Mouse (Mus musculus): ENCODE results near the gene Slc25a21. TPM values are rescaled to one million over a fixed set of nuclear protein-coding genes. Genes with fewer than 3 reads are reported as not detected.
A peak's percentile ranks its signal among the peaks of the same experiment; 100 is the strongest.
"Not testable (repeated sequence)": the region's sequence is repeated elsewhere in the genome, so short reads cannot be mapped to it uniquely, and the experiment has no call there.

The Slc25a21 gene
- polyA plus RNA-seq, 1 experiment: not detected

DNA sequence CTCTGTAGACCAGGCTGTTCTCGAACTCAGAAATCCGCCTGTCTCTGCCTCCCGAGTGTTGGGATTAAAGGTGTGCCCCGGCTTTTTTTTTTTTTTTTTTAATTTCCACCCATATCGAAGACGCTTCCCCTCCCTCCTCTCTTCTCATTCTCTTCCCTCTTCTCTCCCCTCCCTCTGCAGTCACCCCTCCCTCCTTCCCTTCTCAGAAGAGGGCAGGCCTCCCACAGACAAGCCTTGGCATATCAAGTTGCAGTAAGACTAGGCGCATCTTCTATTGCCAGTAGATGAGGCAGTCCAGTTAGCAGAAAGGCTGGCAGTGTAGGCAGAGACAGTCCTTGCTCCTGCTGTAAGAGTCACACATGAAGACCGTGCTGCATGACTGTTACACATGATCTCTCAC lies 30.5 kb upstream of the Slc25a21 start:
- Histone ChIP-seq H3K4me1 (ENCODE audit: control insufficient read depth, insufficient read depth, insufficient read length, low read length) (peaks cover 3% of the 10 kb centered on the region; the same call in 1 of the 2 replicates), H3K36me3 (ENCODE audit: control insufficient read depth, insufficient read depth, low read length) (no peaks in the 10 kb centered on the region), H3K27me3 (ENCODE audit: control insufficient read depth, insufficient read depth, low read length) (no peaks in the 10 kb centered on the region), H3K27ac (ENCODE audit: insufficient read depth, low read depth, low read length) (no peak overlapping the region), H3K4me3 (ENCODE audit: low read depth, low read length) (no peak overlapping the region)
- TF ChIP-seq POLR2A (IDR thresholded peaks at IDR 0.05; ENCODE audit: low read depth, low read length) (no peak), CTCF (IDR thresholded peaks at IDR 0.05; ENCODE audit: extremely low read depth, insufficient read length, insufficient replicate concordance, low read depth, low read length) (no peak)
- WGBS: 89% methylated on average over 7 of the region's 8 CpGs

DNA sequence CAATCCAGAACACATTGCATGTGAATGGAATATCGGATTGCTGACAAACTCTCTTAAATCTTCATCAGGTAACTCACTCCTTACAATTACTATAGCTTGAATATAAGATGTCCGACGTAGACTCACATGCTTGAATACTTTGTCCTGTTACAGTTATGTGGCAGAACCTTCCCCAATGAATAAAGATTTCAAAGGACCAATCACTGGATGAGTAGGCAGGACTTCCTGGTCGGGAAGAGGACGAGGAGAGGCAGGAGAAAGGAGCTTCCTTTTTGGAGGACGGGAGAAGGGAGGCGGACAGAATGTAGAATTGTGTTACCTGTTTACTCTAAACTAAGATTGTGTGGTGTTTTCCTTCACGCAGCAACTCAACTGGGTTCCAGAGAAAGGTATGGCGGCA lies 29.1 kb upstream of the Slc25a21 start:
- TF ChIP-seq CTCF (IDR thresholded peaks at IDR 0.05; ENCODE audit: extremely low read depth, insufficient read length, insufficient replicate concordance, low read depth, low read length): no peak
- TF ChIP-seq POLR2A (IDR thresholded peaks at IDR 0.05; ENCODE audit: low read depth, low read length): no peak
- no peaks in the 10 kb centered on the region for H3K36me3 ChIP-seq (ENCODE audit: control insufficient read depth, insufficient read depth, low read length)

DNA sequence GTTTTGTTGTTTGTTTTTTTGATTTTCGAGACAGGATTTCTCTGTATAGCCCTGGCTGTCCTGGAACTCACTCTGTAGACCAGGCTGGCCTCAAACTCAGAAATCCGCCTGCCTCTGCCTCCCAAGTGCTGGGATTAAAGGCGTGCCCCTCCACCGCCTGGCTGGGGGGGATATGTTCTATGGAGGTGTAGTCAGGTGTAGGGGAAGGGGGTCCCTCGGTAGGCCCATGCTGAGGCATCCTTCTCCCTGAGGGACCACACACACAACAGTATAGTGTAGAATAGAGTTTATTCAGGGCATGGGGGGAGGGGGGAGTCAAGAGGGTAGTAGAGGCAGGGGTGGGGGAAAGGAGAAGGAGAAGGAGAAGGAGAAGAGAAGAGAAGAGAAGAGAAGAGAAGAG lies 15.2 kb upstream of the Slc25a21 start:
- not testable (repeated sequence) for H3K4me3 ChIP-seq (ENCODE audit: low read depth, low read length); H3K4me1 ChIP-seq (ENCODE audit: control insufficient read depth, insufficient read depth, insufficient read length, low read length); H3K36me3 ChIP-seq (ENCODE audit: control insufficient read depth, insufficient read depth, low read length); H3K27me3 ChIP-seq (ENCODE audit: control insufficient read depth, insufficient read depth, low read length); H3K27ac ChIP-seq (ENCODE audit: insufficient read depth, low read depth, low read length)
- 83% methylated on average over 5 of the region's 5 CpGs for WGBS

More for the DNA sequence above, 29.1 kb upstream of the Slc25a21 start:
- WGBS: 85% methylated on average over 9 of the region's 9 CpGs
- Histone ChIP-seq H3K4me1 (ENCODE audit: control insufficient read depth, insufficient read depth, insufficient read length, low read length) (peaks cover 2% of the 10 kb centered on the region; the same call in 1 of the 2 replicates), H3K27ac (ENCODE audit: insufficient read depth, low read depth, low read length) (no peak overlapping the region), H3K27me3 (ENCODE audit: control insufficient read depth, insufficient read depth, low read length) (no peaks in the 10 kb centered on the region), H3K4me3 (ENCODE audit: low read depth, low read length) (no peak overlapping the region)

DNA sequence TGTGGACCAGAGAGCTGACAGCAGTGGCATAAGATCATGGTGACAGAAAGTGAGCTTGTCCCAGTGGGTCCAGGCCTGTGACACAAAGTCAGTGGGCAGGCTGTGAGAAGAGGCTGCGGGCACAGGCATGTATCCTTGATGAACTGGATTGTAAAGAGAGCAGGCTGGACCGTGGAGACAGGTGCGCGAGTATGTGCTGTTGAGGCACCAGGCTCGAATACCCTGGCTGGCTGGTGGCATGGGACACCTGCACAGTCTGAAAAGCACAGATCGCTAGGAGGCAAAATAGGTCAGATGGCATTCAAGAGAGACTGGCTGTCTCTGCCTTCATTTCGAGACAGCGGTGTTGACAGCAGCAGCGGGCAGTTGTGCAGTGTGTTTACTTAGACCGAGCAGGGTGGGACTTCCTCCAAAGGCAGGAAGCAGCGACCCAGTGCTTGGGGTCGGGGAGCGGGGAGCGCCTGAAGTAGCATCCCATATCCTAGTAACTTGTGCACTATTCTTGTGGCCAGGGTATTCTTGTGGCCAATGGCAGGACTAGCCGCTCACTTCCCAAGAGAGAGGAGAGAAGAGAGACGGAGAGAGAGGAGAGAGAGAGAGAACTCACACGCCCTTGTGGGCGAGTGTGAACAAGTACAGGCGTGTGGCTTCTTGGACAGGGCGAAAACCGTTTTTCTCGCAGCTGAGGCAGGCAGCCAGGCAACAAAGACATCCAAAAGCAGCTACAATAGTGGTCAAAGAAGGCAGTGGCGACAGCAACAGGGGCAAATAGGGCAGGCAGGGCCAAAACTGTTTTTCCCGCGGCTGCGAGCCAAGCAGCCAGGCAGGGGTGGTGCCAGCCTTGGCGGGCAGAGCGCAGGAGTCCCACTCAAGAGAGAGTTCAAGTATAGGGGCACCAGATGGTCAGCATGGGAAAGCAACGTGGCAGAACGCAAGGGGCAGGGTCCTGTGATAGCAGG lies 14.4 kb upstream of the Slc25a21 start:
- no peak overlapping the region for H3K27ac ChIP-seq (ENCODE audit: insufficient read depth, low read depth, low read length)
- TF ChIP-seq CTCF (IDR thresholded peaks at IDR 0.05; ENCODE audit: extremely low read depth, insufficient read length, insufficient replicate concordance, low read depth, low read length) (no peak), POLR2A (IDR thresholded peaks at IDR 0.05; ENCODE audit: low read depth, low read length) (no peak)
- H3K4me1 ChIP-seq (ENCODE audit: control insufficient read depth, insufficient read depth, insufficient read length, low read length): peaks cover 6% of the 10 kb centered on the region; the same call in 1 of the 2 replicates
- WGBS: 5% methylated on average over 30 of the region's 30 CpGs
- peak overlapping the region; percentile 59 for H3K4me3 ChIP-seq (ENCODE audit: low read depth, low read length)
- H3K27me3 ChIP-seq (ENCODE audit: control insufficient read depth, insufficient read depth, low read length): no peaks in the 10 kb centered on the region
- no peaks in the 10 kb centered on the region for H3K36me3 ChIP-seq (ENCODE audit: control insufficient read depth, insufficient read depth, low read length)

DNA sequence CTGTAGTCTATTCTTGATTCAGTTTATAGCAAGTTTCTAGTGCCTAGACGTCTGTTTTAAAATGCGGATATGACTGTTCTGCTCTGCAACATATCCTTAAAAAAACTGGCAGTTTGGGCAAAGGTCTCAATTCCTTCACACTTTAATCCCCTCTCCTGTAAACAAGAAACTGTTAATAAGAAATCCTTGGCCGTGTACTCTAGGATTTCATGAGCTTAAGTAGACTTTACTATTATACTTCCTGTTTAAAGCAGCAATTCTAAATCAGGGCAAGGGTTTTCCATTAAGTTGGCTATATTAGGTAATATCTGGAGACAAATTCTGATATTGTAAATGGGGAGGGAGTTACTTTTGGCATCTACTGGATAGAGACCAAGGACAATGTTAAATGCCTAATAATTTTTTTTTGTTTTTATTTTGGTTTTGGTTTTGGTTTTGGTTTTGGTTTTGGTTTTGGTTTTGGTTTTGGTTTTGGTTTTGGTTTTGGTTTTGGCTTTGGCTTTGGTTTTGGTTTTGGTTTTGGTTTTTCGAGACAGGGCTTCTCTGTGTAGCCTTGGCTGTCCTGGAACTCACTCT lies 7.1 kb upstream of the Slc25a21 start:
- no peaks in the 10 kb centered on the region for H3K27me3 ChIP-seq (ENCODE audit: control insufficient read depth, insufficient read depth, low read length)
- no peaks in the 10 kb centered on the region for H3K4me1 ChIP-seq (ENCODE audit: control insufficient read depth, insufficient read depth, insufficient read length, low read length)
- 65% methylated on average over 4 of the region's 4 CpGs for WGBS
- H3K4me3 ChIP-seq (ENCODE audit: low read depth, low read length): no peak overlapping the region
- TF ChIP-seq CTCF (IDR thresholded peaks at IDR 0.05; ENCODE audit: extremely low read depth, insufficient read length, insufficient replicate concordance, low read depth, low read length) (no peak), POLR2A (IDR thresholded peaks at IDR 0.05; ENCODE audit: low read depth, low read length) (no peak)
- H3K36me3 ChIP-seq (ENCODE audit: control insufficient read depth, insufficient read depth, low read length): no peaks in the 10 kb centered on the region
- H3K27ac ChIP-seq (ENCODE audit: insufficient read depth, low read depth, low read length): no peak overlapping the region

DNA sequence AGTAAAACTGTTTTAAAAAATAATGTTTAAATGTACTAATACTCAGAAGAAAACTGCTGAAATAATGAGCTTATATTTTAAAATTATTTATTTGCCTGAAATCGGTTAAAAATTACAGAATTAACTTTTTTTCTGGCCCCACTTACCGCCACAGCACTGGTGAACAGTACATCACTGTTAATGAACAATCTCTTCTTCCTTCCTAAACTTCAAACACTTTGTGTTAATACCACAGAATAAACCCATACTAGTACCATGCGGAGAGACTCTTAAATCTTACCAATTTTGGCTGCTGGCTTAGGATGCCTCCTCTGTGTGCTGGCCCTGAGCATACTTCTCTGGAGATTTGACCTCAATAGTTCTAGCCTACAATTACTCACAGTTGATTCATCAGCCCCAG lies 4.6 kb upstream of the Slc25a21 start:
- H3K4me3 ChIP-seq (ENCODE audit: low read depth, low read length): no peak overlapping the region
- no peaks in the 10 kb centered on the region for H3K36me3 ChIP-seq (ENCODE audit: control insufficient read depth, insufficient read depth, low read length)
- WGBS: 95% methylated on average over 3 of the region's 3 CpGs

DNA sequence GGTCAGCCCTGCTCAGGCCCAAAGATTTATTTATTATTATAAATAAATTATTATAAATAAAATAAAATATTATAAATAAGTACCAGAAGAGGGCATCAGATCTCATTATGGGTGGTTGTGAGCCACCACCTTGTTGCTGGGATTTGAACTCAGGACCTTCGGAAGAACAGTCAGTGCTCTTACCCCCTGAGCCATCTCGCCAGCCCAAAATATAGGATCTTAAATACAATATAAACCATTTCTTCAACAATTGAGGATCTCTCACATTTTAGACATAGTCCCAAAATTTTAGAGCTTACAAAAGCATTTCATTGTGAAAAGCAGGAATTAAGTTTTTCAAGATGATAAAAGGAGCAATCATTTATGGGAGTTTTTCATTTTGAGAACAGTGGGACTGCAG lies 2.2 kb upstream of the Slc25a21 start:
- Histone ChIP-seq H3K27ac (ENCODE audit: insufficient read depth, low read depth, low read length) (no peak overlapping the region), H3K27me3 (ENCODE audit: control insufficient read depth, insufficient read depth, low read length) (peaks cover 17% of the 10 kb centered on the region), H3K4me3 (ENCODE audit: low read depth, low read length) (no peak overlapping the region), H3K4me1 (ENCODE audit: control insufficient read depth, insufficient read depth, insufficient read length, low read length) (peaks cover 6% of the 10 kb centered on the region), H3K36me3 (ENCODE audit: control insufficient read depth, insufficient read depth, low read length) (no peaks in the 10 kb centered on the region)
- TF ChIP-seq CTCF (IDR thresholded peaks at IDR 0.05; ENCODE audit: extremely low read depth, insufficient read length, insufficient replicate concordance, low read depth, low read length): no peak
- TF ChIP-seq POLR2A (IDR thresholded peaks at IDR 0.05; ENCODE audit: low read depth, low read length): no peak
- WGBS: 87% methylated on average over 2 of the region's 2 CpGs

More for the DNA sequence above, 4.6 kb upstream of the Slc25a21 start:
- H3K4me1 ChIP-seq (ENCODE audit: control insufficient read depth, insufficient read depth, insufficient read length, low read length): peaks cover under 1% of the 10 kb centered on the region
- TF ChIP-seq POLR2A (IDR thresholded peaks at IDR 0.05; ENCODE audit: low read depth, low read length) (no peak), CTCF (IDR thresholded peaks at IDR 0.05; ENCODE audit: extremely low read depth, insufficient read length, insufficient replicate concordance, low read depth, low read length) (no peak)
- H3K27me3 ChIP-seq (ENCODE audit: control insufficient read depth, insufficient read depth, low read length): peaks cover 6% of the 10 kb centered on the region
- no peak overlapping the region for H3K27ac ChIP-seq (ENCODE audit: insufficient read depth, low read depth, low read length)
